Comparison of ENCODE assay signal across 18 mouse cellular contexts in the genomic region with DNA sequence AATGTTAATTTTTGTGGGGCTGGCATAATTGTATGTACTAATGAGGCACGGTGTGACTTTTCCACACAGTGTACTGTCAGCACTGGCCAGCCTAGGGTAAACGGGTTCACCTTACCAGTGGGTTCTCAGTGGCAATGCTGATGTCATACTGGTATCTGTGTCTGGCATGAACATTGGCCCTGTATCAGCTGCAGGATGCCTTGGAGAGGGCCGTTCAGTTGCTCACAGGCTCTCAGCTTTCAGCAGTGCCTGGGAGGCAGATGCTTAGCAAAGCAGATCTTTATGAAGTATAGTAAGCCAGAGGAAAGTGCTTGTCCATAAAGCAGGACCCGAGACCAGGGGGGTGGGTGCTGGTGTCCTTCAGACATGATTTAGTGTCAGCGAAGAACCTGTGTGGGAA. TPM values are rescaled to one million over a fixed set of nuclear protein-coding genes. Genes with fewer than 3 reads are reported as not detected.
A peak's percentile ranks its signal among the peaks of the same experiment; 100 is the strongest.
DNase-seq lines count a peak whose midpoint lies in the region; ATAC-seq and TF ChIP-seq lines count a peak whose summit lies in the region.
"Had no signal": no experiment of that assay in that cellular context is flagged by ENCODE, and none has a peak within 500 bp of the region (broad histone marks: within the 10 kb centered on the region; RNA-seq: fewer than 3 reads in every experiment).

No protein-coding gene starts in this region.

- peak; percentile 79 for DNase-seq in gastrocnemius, adult 18-20 months (ENCODE audit: low spot score)
- no peak for DNase-seq in gastrocnemius, postnatal 4 days (ENCODE audit: low spot score in 2 of 2)
- peak; percentile 26 for DNase-seq in liver, adult 2 months (ENCODE audit: extremely low read depth, low read depth, low spot score)
- DNase-seq in liver, result no peak
- no peak for DNase-seq in left cerebral cortex, postnatal 14 days (ENCODE audit: low spot score in 2 of 2)
- no peak for DNase-seq in lung, postnatal 36 days
- DNase-seq: adrenal gland, postnatal 36 days; B cell, adult 2 months; left cerebral cortex, postnatal 4 days; thymus, postnatal 36 days had no signal

- TF ChIP-seq POLR2A in liver, adult 2 months (IDR thresholded peaks at IDR 0.05; ENCODE audit: extremely low read depth, insufficient read depth, low read length), result no peak

- no peak overlapping the region for H3K4me2 ChIP-seq in embryonic facial prominence, embryonic 15.5 days (replicated peaks)
- H3K4me2 ChIP-seq in midbrain, embryonic 16.5 days (ENCODE audit: low read length), result no peak overlapping the region
- H3K4me2 ChIP-seq: heart, embryonic 15.5 days had no signal

- peaks cover 19% of the 10 kb centered on the region; the same call in 1 of the 2 replicates for H3K79me2 ChIP-seq in liver, adult 2 months (ENCODE audit: control insufficient read depth, insufficient read depth, low read length)

- H3K4me3 ChIP-seq in liver, adult 2 months (ENCODE audit: insufficient read depth, low read depth, low read length), result no peak overlapping the region
- no peak overlapping the region for H3K4me3 ChIP-seq in embryonic facial prominence, embryonic 15.5 days (replicated peaks)
- H3K4me3 ChIP-seq in midbrain, embryonic 16.5 days (ENCODE audit: low read depth, low read length), result no peak overlapping the region
- H3K4me3 ChIP-seq: heart, embryonic 15.5 days had no signal

- H3K9me3 ChIP-seq in embryonic facial prominence, embryonic 15.5 days (replicated peaks), result no peaks in the 10 kb centered on the region
- H3K9me3 ChIP-seq in midbrain, embryonic 16.5 days (replicated peaks; ENCODE audit: control insufficient read depth, low read length, poor library complexity, severe bottlenecking), result no peaks in the 10 kb centered on the region
- H3K9me3 ChIP-seq: heart, embryonic 15.5 days had no signal

- H3K27me3 ChIP-seq in liver, adult 2 months (ENCODE audit: control insufficient read depth, insufficient read depth, low read length), result no peaks in the 10 kb centered on the region
- H3K27me3 ChIP-seq in embryonic facial prominence, embryonic 15.5 days, result no peaks in the 10 kb centered on the region
- no peaks in the 10 kb centered on the region for H3K27me3 ChIP-seq in midbrain, embryonic 16.5 days (ENCODE audit: control insufficient read depth, insufficient read depth, low read depth, low read length)
- H3K27me3 ChIP-seq: heart, embryonic 15.5 days had no signal

- WGBS in liver, adult 2 months, result 66% methylated on average over 5 of the region's 5 CpGs
- 55% methylated on average over 5 of the region's 5 CpGs for whole genome bisulfite sequencing in embryonic facial prominence, embryonic 15.5 days
- 70% methylated on average over 5 of the region's 5 CpGs for WGBS in midbrain, embryonic 16.5 days

- H3K27ac ChIP-seq in liver, adult 2 months (replicated peaks; ENCODE audit: insufficient read depth, low read depth, low read length), result no peak overlapping the region
- H3K27ac ChIP-seq in embryonic facial prominence, embryonic 15.5 days (replicated peaks), result peak overlapping the region; percentile 65; the same call in 1 of the 2 replicates
- H3K27ac ChIP-seq in midbrain, embryonic 16.5 days (ENCODE audit: low read length), result no peak overlapping the region

- H3K9ac ChIP-seq in liver, adult 2 months (ENCODE audit: low read depth, low read length), result no peak overlapping the region
- H3K9ac ChIP-seq in embryonic facial prominence, embryonic 15.5 days, result no peak overlapping the region
- no peak overlapping the region for H3K9ac ChIP-seq in midbrain, embryonic 16.5 days (ENCODE audit: low read depth, low read length)
- H3K9ac ChIP-seq: heart, embryonic 15.5 days had no signal

- peaks cover 24% of the 10 kb centered on the region for H3K4me1 ChIP-seq in liver, adult 2 months (ENCODE audit: control insufficient read depth, insufficient read depth, low read length)
- H3K4me1 ChIP-seq in embryonic facial prominence, embryonic 15.5 days, result peaks cover 57% of the 10 kb centered on the region
- H3K4me1 ChIP-seq in midbrain, embryonic 16.5 days (ENCODE audit: control insufficient read depth, insufficient read depth, low read length), result peaks cover 24% of the 10 kb centered on the region

- ATAC-seq in embryonic facial prominence, embryonic 15.5 days (ENCODE audit: insufficient number of reproducible peaks, low FRiP score, low TSS enrichment, low read depth), result no peak
- ATAC-seq in midbrain, embryonic 16.5 days, result 0 out of 2 replicates have a peak, but pooled peaks have one; percentile 41

- H3K36me3 ChIP-seq in liver, adult 2 months (ENCODE audit: control insufficient read depth, insufficient read depth, low read length), result no peaks in the 10 kb centered on the region
- no peaks in the 10 kb centered on the region for H3K36me3 ChIP-seq in embryonic facial prominence, embryonic 15.5 days
- no peaks in the 10 kb centered on the region for H3K36me3 ChIP-seq in midbrain, embryonic 16.5 days (ENCODE audit: control insufficient read depth, insufficient read depth, low read length)
- H3K36me3 ChIP-seq: heart, embryonic 15.5 days had no signal

- intact Hi-C loops in left cerebral cortex, postnatal 14 days (cut with DNase I), result no loop called here

- TF ChIP-seq CTCF in liver, adult 2 months (IDR thresholded peaks at IDR 0.05; ENCODE audit: low read depth, low read length), result no peak

RNA-seq across cellular contexts. Expression of gene Banp, which starts 16.6 kb away (rescaled TPM):
- total RNA-seq in gastrocnemius, adult 18-20 months (2021), result 1 to 10 TPM; 8.4 TPM
- 10 to 100 TPM; 15.6 to 17.4 TPM for total RNA-seq in gastrocnemius, postnatal 4 days (2021)
- 9.8 and 19.7 TPM in 2 replicates for total RNA-seq in liver, adult 2 months (2014; rRNA removed)
- polyA plus RNA-seq in liver, adult 2 months (2012; rRNA removed), result 24.5 and 38.2 TPM in 2 replicates
- polyA plus RNA-seq in embryonic facial prominence, embryonic 15.5 days (2015; fragmentation: Nextera tagmentation; extraction: Ambion mirVana), result 46.3 and 48.5 TPM in 2 replicates
- polyA plus RNA-seq in midbrain, embryonic 16.5 days (2015; fragmentation: Nextera tagmentation; extraction: Ambion mirVana), result 54.7 and 55.7 TPM in 2 replicates
- 10 to 100 TPM; 27.4 to 38.5 TPM for total RNA-seq in left cerebral cortex, postnatal 14 days (2021)

RNA-seq across cellular contexts. Expression of gene Car5a, which starts 21.4 kb away (rescaled TPM):
- not detected for total RNA-seq in gastrocnemius, adult 18-20 months (2021)
- total RNA-seq in gastrocnemius, postnatal 4 days (2021), result under 1 TPM in 1 of 2 experiments, not detected in 1; 0.44 TPM
- total RNA-seq in liver, adult 2 months (2014; rRNA removed), result 90.5 and 92.0 TPM in 2 replicates
- polyA plus RNA-seq in liver, adult 2 months (2012; rRNA removed), result 203 and 352 TPM in 2 replicates
- polyA plus RNA-seq in embryonic facial prominence, embryonic 15.5 days (2015; fragmentation: Nextera tagmentation; extraction: Ambion mirVana), result 0.13 TPM in 1 of 2 replicates, not detected in the other
- polyA plus RNA-seq in midbrain, embryonic 16.5 days (2015; fragmentation: Nextera tagmentation; extraction: Ambion mirVana), result 0.55 and 0.60 TPM in 2 replicates
- under 1 TPM in 1 of 2 experiments, not detected in 1; 0.29 TPM for total RNA-seq in left cerebral cortex, postnatal 14 days (2021)
- total RNA-seq: adrenal gland, postnatal 36 days; layer of hippocampus, postnatal 10 days; MEL; monocyte, adult 5-6 weeks had no signal
- polyA plus RNA-seq: heart, embryonic 15.5 days; kidney, embryonic 16.5 days; lung, embryonic 16.5 days had no signal

RNA-seq across cellular contexts. Expression of gene Slc7a5, which starts 58.6 kb away (rescaled TPM):
- total RNA-seq in gastrocnemius, adult 18-20 months (2021), result 1 to 10 TPM; 1.0 to 1.4 TPM
- 10 to 100 TPM; 21.9 to 22.4 TPM for total RNA-seq in gastrocnemius, postnatal 4 days (2021)
- 1.1 and 1.9 TPM in 2 replicates for total RNA-seq in liver, adult 2 months (2014; rRNA removed)
- 2.3 and 4.5 TPM in 2 replicates for polyA plus RNA-seq in liver, adult 2 months (2012; rRNA removed)
- polyA plus RNA-seq in embryonic facial prominence, embryonic 15.5 days (2015; fragmentation: Nextera tagmentation; extraction: Ambion mirVana), result 31.0 and 31.9 TPM in 2 replicates
- 48.9 and 50.8 TPM in 2 replicates for polyA plus RNA-seq in midbrain, embryonic 16.5 days (2015; fragmentation: Nextera tagmentation; extraction: Ambion mirVana)
- total RNA-seq in left cerebral cortex, postnatal 14 days (2021), result 100 to 1,000 TPM; 114 to 130 TPM

Comparison
In these comparisons a context has a peak if more than half of its experiments do, and no peak if none do; other contexts are left out.
1. DNase-seq: peak in gastrocnemius, adult 18-20 months (single experiment) and liver, adult 2 months (single experiment); none in gastrocnemius, postnatal 4 days (0 of 2), liver (single experiment), left cerebral cortex, postnatal 14 days (0 of 2) and lung, postnatal 36 days (single experiment).
2. RNA of gene Car5a, which starts 21.4 kb away (total RNA-seq): 90.5 to 92.0 TPM in liver, adult 2 months; 0.44 TPM in gastrocnemius, postnatal 4 days, 0.29 TPM in left cerebral cortex, postnatal 14 days and not detected in gastrocnemius, adult 18-20 months; every median in the first group is over 10 times any median in the second.